Mouse (Mus musculus) lung, postnatal 0 days (tissue): ENCODE results near the gene Usp54.

Experiments
- CTCF ChIP-seq: IDR thresholded peaks from 2 replicates; pipeline ENCODE4 v1.5.1; 2016; ENCODE audit warnings: antibody characterized with exemption, mild to moderate bottlenecking
- EP300 ChIP-seq: IDR thresholded peaks from 2 replicates; pipeline ENCODE4 v1.6.1; 2016; ENCODE audit warnings: antibody characterized with exemption, mild to moderate bottlenecking, control low read depth

- TF ChIP-seq CTCF, result no peak
- TF ChIP-seq EP300, result no peak
Observed at GRCm38 (mm10) chr14:20618211-20618610, 22.7 kb downstream of the Usp54 start.
